Mouse (Mus musculus) heart, adult 2 months (tissue): ENCODE measurements around the gene Lhpp. TPM values are rescaled to one million over a fixed set of nuclear protein-coding genes. Genes with fewer than 3 reads are reported as not detected.

Experiments used
- DNase-seq, 2 experiments: peaks; one replicate each; pipeline ENCODE4 v3.0.0; 2021
- H3K27ac ChIP-seq: fragments of 200-600 bp; 2 replicates; pipeline ENCODE4 v1.8.1; 2022
- H3K27me3 ChIP-seq: fragments of 200-500 bp; 2 replicates; pipeline ENCODE4 v1.6.1; 2012; ENCODE audit warnings: mild to moderate bottlenecking, low read length, inconsistent platforms, mixed read lengths; ENCODE audit not compliant: control insufficient read depth, insufficient read depth
- H3K36me3 ChIP-seq: fragments of 200-500 bp; 2 replicates; pipeline ENCODE4 v1.6.1; 2012; ENCODE audit warnings: low read length, inconsistent platforms; ENCODE audit not compliant: control insufficient read depth, insufficient read depth
- H3K4me1 ChIP-seq: fragments of 200-500 bp; 2 replicates; pipeline ENCODE4 v1.6.1; 2011; ENCODE audit warnings: low read length; ENCODE audit not compliant: control insufficient read depth, insufficient read depth
- H3K4me3 ChIP-seq: fragments of 200-600 bp; 2 replicates; pipeline ENCODE4 v1.8.1; 2022
- H3K79me2 ChIP-seq: fragments of 200-500 bp; replicated peaks from 2 replicates; pipeline ENCODE4 v1.6.1; 2012; ENCODE audit warnings: mild to moderate bottlenecking, inconsistent platforms, low read length, moderate library complexity, mixed read lengths; ENCODE audit not compliant: control insufficient read depth, insufficient read depth
- H3K9ac ChIP-seq: fragments of 200-500 bp; 2 replicates; pipeline ENCODE4 v1.6.1; 2012; ENCODE audit warnings: low read depth, mild to moderate bottlenecking, control low read depth, inconsistent platforms, low read length, mixed read lengths
- CTCF ChIP-seq: fragments of 200-600 bp; IDR thresholded peaks from 2 replicates; pipeline ENCODE4 v1.8.1; 2022; ENCODE audit warnings: antibody characterized with exemption, mild to moderate bottlenecking, moderate library complexity
- EP300 ChIP-seq: fragments of 200-500 bp; IDR thresholded peaks from 2 replicates; pipeline ENCODE4 v1.6.1; 2011; ENCODE audit warnings: low read depth, low read length, control low read depth; ENCODE audit not compliant: insufficient read depth
- POLR2A ChIP-seq: fragments of 200-500 bp; IDR thresholded peaks from 2 replicates; pipeline ENCODE4 v1.6.1; 2011; ENCODE audit warnings: mild to moderate bottlenecking, low read depth, low read length, control low read depth; ENCODE audit not compliant: insufficient read depth
- WGBS: fragments of 180-500 bp; shearing (Covaris S2); methylation state at CpG from one replicate; pipeline ENCODE4 v1.1.7; 2018; 5-methylcytosine and 5-hydroxymethylcytosine counted together
- intact Hi-C: fragments of 180-260 bp; cut with DNase I; formaldehyde crosslinking; loops from one replicate; pipeline ENCODE4 v1.15.1; 2025
- long read RNA-seq: library from polyadenylated mRNA; stranded (forward); transcript quantifications from one replicate; pipeline ENCODE4 v2.0.0, GENCODE M21; 2021
- polyA plus RNA-seq: library from polyadenylated mRNA; depleted of rRNA; stranded (reverse); fragments of >200 nt; gene quantifications from 2 replicates; pipeline ENCODE4 v1.2.3, GENCODE M21; 2012; rRNA removed
- total RNA-seq, 2 experiments: library from RNA; stranded (reverse); gene quantifications; 2 replicates each; pipeline ENCODE4 v1.2.3; 2021

Gene Lhpp
- total RNA-seq (10 to 100 TPM; 13.8 to 13.9 TPM), polyA plus RNA-seq (22.0 and 26.6 TPM in 2 replicates)
- long read RNA-seq, transcript Lhpp-201 (7 exons, 1,612 nt), result major isoform, 9 of 12 reads
- long read RNA-seq, partial matches to known transcripts, result 0 of 12 reads
- long read RNA-seq, other reads (novel, unspliced or antisense), result 3 of 12 reads

- H3K9ac ChIP-seq, result peak within 1 kb of the TSS; percentile 76
- peak; percentile 87 to 88 for DNase-seq
- no peaks in the 10 kb centered on the region for H3K4me1 ChIP-seq
- no peaks in the 10 kb centered on the region for H3K79me2 ChIP-seq
- H3K27ac ChIP-seq, result peak within 1 kb of the TSS; percentile 62; the same call in 1 of the 2 replicates
- intact Hi-C loops, result loop anchor here (2.0 kb wide), 1 partner anchor 34 kb away; the partner anchor contains the start of gene Oat
- 7% methylated on average over 44 of the region's 44 CpGs for WGBS
- H3K4me3 ChIP-seq, result peak within 1 kb of the TSS; percentile 67
- TF ChIP-seq CTCF (no peak), POLR2A (peak; percentile 78)
- no peaks in the 10 kb centered on the region for H3K36me3 ChIP-seq
- peaks cover 1% of the 10 kb centered on the region; the same call in 1 of the 2 replicates for H3K27me3 ChIP-seq
Measured at GRCm38 (mm10) chr7:132610468-132611318, at the start of gene Lhpp. Lhpp (plus strand) TSS chr7:132610638.

DNA sequence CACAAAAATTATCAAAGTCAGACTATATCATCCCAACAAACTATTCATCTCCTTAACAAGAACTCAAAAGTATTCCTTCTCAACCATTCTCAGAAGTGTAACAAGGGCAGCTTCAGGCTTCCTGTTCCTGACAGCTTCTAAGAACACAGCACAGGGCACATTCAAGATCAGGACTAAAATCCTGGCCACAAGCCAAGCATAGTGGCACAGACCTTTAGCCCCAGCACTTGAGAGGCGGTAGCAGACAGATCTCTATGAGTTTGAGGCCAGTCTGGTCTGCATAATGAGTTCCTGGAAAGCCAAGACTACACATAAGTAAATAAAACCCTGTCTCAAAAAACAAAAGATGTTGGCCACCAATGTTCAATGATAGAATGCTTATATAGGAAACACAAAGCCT is 44.6 kb upstream of the Lhpp start:
- DNase-seq, result no peak
- WGBS, result 43% methylated on average over 1 of the region's 1 CpGs
- H3K36me3 ChIP-seq, result peaks cover 25% of the 10 kb centered on the region

DNA sequence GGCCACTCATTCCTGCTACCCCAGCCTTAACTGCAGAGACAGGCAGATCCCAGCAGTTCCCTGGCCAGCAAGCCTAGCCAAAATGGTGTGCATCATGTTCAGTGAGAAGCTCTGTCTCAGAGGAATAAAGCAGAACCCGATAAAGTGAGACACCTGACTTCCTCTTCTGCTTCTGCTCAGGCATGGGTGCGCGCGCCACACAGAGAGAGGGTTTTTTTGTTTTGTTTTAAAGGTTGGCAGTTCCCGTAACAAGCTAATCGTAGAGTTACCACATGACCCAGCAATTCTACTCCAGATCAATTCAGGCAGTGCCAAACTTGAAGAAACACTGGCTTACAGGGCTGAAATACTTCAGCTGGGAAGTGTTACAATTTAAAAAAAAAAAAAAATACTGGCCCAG is 41.6 kb upstream of the Lhpp start:
- WGBS, result 60% methylated on average over 6 of the region's 6 CpGs
- Histone ChIP-seq H3K4me3 (no peak overlapping the region), H3K27me3 (no peaks in the 10 kb centered on the region), H3K36me3 (peaks cover 34% of the 10 kb centered on the region), H3K79me2 (0 out of 2 replicates have a peak, but pooled peaks cover 3% of the 10 kb centered on the region), H3K27ac (no peak overlapping the region), H3K9ac (no peak overlapping the region), H3K4me1 (peaks cover 10% of the 10 kb centered on the region)
- intact Hi-C loops, result no loop called here
- no peak for TF ChIP-seq CTCF
- TF ChIP-seq EP300, result no peak
- no peak for TF ChIP-seq POLR2A
- peak in 1 of 2 experiments; percentile 60 for DNase-seq

More for the DNA sequence above, 44.6 kb upstream of the Lhpp start:
- Histone ChIP-seq H3K27me3 (no peaks in the 10 kb centered on the region), H3K4me1 (peaks cover 5% of the 10 kb centered on the region), H3K79me2 (no peaks in the 10 kb centered on the region), H3K27ac (no peak overlapping the region), H3K4me3 (no peak overlapping the region), H3K9ac (no peak overlapping the region)
- intact Hi-C loops, result no loop called here
- no peak for TF ChIP-seq EP300
- TF ChIP-seq CTCF, result no peak
- TF ChIP-seq POLR2A, result no peak

GRCm38 (mm10) chr7:132570071-132570470 is 40.4 kb upstream of the Lhpp start:
- peak in 1 of 2 experiments; percentile 57 for DNase-seq
- Histone ChIP-seq H3K4me1 (peaks cover 11% of the 10 kb centered on the region), H3K9ac (no peak overlapping the region), H3K36me3 (peaks cover 38% of the 10 kb centered on the region), H3K4me3 (no peak overlapping the region), H3K79me2 (0 out of 2 replicates have a peak, but pooled peaks cover 3% of the 10 kb centered on the region), H3K27ac (peak overlapping the region; percentile 27), H3K27me3 (no peaks in the 10 kb centered on the region)
- no peak for TF ChIP-seq POLR2A
- TF ChIP-seq CTCF, result no peak
- TF ChIP-seq EP300, result peak; percentile 42; the same call in 1 of the 2 replicates
- intact Hi-C loops, result no loop called here
- 53% methylated on average over 5 of the region's 5 CpGs for WGBS

DNA sequence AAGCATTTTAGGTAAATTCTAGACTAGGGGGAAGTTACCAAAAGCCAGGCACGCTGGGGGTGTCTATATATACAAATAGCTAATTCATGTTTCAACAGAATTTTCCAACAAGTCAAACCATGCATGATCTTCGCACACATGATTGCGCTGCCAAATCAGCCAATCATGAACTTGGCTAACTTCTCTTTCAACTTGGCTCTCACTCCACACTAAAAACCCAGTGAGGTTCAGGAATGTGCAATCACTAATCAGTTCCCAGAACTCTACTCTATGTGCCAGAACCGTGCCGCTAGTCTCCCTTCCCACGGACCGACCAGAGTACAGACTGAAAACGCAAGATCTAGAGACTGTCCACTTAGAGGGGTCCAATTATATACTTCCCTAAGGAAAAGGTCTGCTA is 39.0 kb upstream of the Lhpp start:
- 30% methylated on average over 8 of the region's 8 CpGs for WGBS
- Histone ChIP-seq H3K27me3 (no peaks in the 10 kb centered on the region), H3K27ac (no peak overlapping the region), H3K36me3 (peaks cover 38% of the 10 kb centered on the region), H3K79me2 (0 out of 2 replicates have a peak, but pooled peaks cover 3% of the 10 kb centered on the region), H3K4me1 (peaks cover 13% of the 10 kb centered on the region), H3K4me3 (no peak overlapping the region), H3K9ac (no peak overlapping the region)
- DNase-seq, result no peak
- no peak for TF ChIP-seq POLR2A
- no peak for TF ChIP-seq CTCF
- no peak for TF ChIP-seq EP300
- intact Hi-C loops, result no loop called here
